Mouse (Mus musculus) C2C12 (cell line): ENCODE results near the gene 1700034J05Rik. TPM values are rescaled to one million over a fixed set of nuclear protein-coding genes. Genes with fewer than 3 reads are reported as not detected.

Experiments
- H3K27me3 ChIP-seq: one replicate; pipeline ENCODE4 v1.6.1; 2011; ENCODE audit not compliant: control insufficient read depth, insufficient read depth, insufficient read length
- H3K36me3 ChIP-seq: one replicate; pipeline ENCODE4 v1.6.1; 2011; ENCODE audit not compliant: control insufficient read depth, insufficient read depth
- H3K4me3 ChIP-seq: one replicate; pipeline ENCODE4 v1.5.1; 2011; ENCODE audit warnings: mild to moderate bottlenecking, control low read depth; ENCODE audit not compliant: poor library complexity, insufficient read depth, severe bottlenecking
- H3K79me2 ChIP-seq: one replicate; pipeline ENCODE4 v1.6.1; 2011; ENCODE audit not compliant: control insufficient read depth, insufficient read depth
- H3K79me3 ChIP-seq: one replicate; pipeline ENCODE4 v1.6.1; 2011; ENCODE audit warnings: low read depth, control low read depth
- H3ac ChIP-seq: one replicate; pipeline ENCODE3; 2011; ENCODE audit warnings: low read depth; ENCODE audit not compliant: control insufficient read depth, insufficient read length
- CEBPB ChIP-seq: IDR thresholded peaks from one replicate; pipeline ENCODE4 v1.6.1; 2011; ENCODE audit warnings: low read depth, mild to moderate bottlenecking, control low read depth, moderate library complexity
- CTCF ChIP-seq: IDR thresholded peaks from one replicate; pipeline ENCODE4 v1.5.1; 2011; ENCODE audit not compliant: control insufficient read depth, insufficient read depth, insufficient read length
- FOSL1 ChIP-seq: IDR thresholded peaks from one replicate; pipeline ENCODE4 v1.8.0; 2011; ENCODE audit warnings: mild to moderate bottlenecking, low read length; ENCODE audit not compliant: poor library complexity, insufficient read depth, severe bottlenecking
- MAX ChIP-seq: IDR thresholded peaks from one replicate; pipeline ENCODE4 v1.6.1; 2011; ENCODE audit warnings: mild to moderate bottlenecking, control low read depth
- MYOD1 ChIP-seq: IDR thresholded peaks from one replicate; pipeline ENCODE4 v1.6.1; 2011; ENCODE audit warnings: low read depth; ENCODE audit not compliant: control insufficient read depth, insufficient read length
- MYOG ChIP-seq: IDR thresholded peaks from one replicate; pipeline ENCODE4 v1.6.1; 2011; ENCODE audit not compliant: control insufficient read depth, insufficient read length; ENCODE audit errors: extremely low read depth
- USF1 ChIP-seq: IDR thresholded peaks from one replicate; pipeline ENCODE4 v1.6.1; 2011; ENCODE audit warnings: low read depth, mild to moderate bottlenecking, control low read depth, moderate library complexity
- polyA plus RNA-seq: library from polyadenylated mRNA; unstranded; fragments of >200 nt; fragmentation: generic; extraction: Trizol; gene quantifications from one replicate; pipeline ENCODE4 v1.2.1, GENCODE M21; 2012; ENCODE audit warnings: missing spikeins

The 1700034J05Rik gene
- polyA plus RNA-seq, 1 experiment, result 0.07 TPM

DNA sequence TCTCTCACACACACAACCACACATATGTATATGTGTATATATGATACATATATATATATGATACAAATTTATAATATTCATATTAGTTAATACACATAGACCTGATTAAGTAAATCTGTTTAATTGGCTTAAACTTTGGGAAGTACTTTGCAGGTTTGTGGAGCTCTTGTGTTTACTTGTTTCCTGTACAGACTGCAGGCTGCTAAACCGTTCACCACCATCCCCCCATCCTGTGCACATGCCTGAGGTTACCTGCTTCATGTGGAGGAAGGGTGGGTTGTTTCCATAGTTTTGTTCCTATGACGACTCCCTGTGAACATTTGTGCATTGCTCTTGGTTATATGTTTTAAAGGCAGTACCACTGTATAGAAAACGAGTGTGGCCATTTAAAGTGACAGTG lies 17.1 kb upstream of the 1700034J05Rik start:
- Histone ChIP-seq H3ac (no peak overlapping the region), H3K36me3 (peaks cover 3% of the 10 kb centered on the region), H3K79me3 (peaks cover 48% of the 10 kb centered on the region), H3K79me2 (peaks cover 95% of the 10 kb centered on the region), H3K4me3 (no peak overlapping the region), H3K27me3 (no peaks in the 10 kb centered on the region)
- TF ChIP-seq CTCF (no peak), MAX (no peak), USF1 (no peak), FOSL1 (no peak), CEBPB (no peak), MYOD1 (no peak), MYOG (no peak)

DNA sequence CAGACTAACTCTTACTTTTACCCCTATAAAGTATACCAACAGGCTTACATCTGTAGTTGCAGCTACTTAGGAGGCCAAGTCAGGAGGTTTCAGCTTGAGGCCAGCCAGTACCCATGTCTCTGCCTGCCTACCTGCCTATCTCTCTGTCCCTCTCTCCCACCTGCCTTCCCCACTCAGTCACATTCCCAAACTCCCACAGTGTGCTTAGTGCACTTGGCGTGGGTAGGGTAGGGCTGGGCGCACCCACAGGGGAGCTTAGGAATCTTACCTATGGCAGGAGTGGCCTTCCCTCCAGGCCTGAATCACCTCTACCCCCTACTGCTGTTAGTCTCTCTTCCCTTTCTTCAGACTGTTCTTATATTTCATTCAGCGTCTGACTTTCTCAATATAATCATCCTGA lies 16.6 kb upstream of the 1700034J05Rik start:
- Histone ChIP-seq H3K27me3 (no peaks in the 10 kb centered on the region), H3K36me3 (peaks cover 4% of the 10 kb centered on the region), H3ac (no peak overlapping the region), H3K79me2 (peaks cover 97% of the 10 kb centered on the region), H3K79me3 (peaks cover 44% of the 10 kb centered on the region), H3K4me3 (no peak overlapping the region)
- TF ChIP-seq MYOG (no peak), FOSL1 (no peak), MAX (no peak), CTCF (no peak), CEBPB (no peak), USF1 (no peak), MYOD1 (no peak)

DNA sequence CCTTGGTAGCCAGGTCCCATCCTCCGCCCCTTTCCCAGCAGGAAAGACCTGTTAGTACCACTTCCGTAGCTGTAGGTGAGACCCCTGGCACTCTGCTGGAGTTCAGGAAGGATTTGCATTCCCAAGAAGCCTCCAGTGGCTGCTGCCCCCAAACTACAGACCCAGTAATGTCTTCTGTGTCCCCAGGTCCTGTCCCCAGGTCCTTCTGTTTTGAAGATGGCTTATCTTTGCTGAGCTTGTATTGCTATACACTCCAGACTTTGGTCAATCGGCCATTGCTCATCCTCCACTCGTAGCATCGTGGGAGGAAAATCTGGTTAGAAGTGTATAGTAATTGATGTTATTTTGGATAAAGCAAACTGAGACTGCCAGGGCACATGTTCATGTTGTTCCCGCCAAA lies 13.6 kb upstream of the 1700034J05Rik start:
- TF ChIP-seq CEBPB (no peak), MAX (no peak), FOSL1 (no peak), USF1 (no peak), MYOD1 (no peak), CTCF (no peak), MYOG (no peak)
- no peaks in the 10 kb centered on the region for H3K27me3 ChIP-seq
- peaks cover 100% of the 10 kb centered on the region for H3K79me2 ChIP-seq
- peaks cover 16% of the 10 kb centered on the region for H3K36me3 ChIP-seq
- peaks cover 54% of the 10 kb centered on the region for H3K79me3 ChIP-seq
- H3K4me3 ChIP-seq, result no peak overlapping the region
- H3ac ChIP-seq, result no peak overlapping the region

DNA sequence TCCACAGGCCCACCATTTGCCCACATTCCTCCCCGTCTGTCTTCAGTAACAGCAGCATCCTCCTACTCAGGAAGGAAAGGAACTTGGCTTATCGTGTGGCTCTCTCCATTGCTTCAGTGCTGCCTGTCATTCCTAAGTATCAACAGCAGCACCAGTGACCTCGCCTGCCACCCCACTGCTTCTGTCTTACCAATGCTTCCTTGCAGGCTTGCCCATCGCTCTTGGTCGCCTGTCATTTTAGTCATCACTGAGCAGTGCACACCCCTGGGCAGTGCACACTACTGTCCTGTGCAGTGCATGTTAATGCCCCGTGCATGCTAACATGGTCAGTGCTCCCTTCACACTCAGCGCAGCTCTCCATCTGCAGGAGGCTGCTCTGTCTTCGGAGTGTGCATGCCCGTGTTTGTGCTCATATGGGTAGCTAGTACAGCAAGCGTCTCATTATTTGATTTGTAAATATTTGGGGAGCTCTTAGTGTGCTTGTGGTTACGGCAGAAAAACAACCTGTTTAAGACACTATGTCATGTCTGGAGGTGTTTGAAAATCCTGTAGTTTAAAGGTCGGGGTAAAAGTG lies 12.3 kb upstream of the 1700034J05Rik start:
- Histone ChIP-seq H3K27me3 (no peaks in the 10 kb centered on the region), H3K36me3 (peaks cover 16% of the 10 kb centered on the region), H3K79me3 (peaks cover 57% of the 10 kb centered on the region), H3K4me3 (no peak overlapping the region), H3ac (no peak overlapping the region), H3K79me2 (peaks cover 100% of the 10 kb centered on the region)
- TF ChIP-seq MYOG, result no peak
- TF ChIP-seq CTCF, result no peak
- TF ChIP-seq MAX, result no peak
- TF ChIP-seq USF1, result no peak
- TF ChIP-seq CEBPB, result no peak
- no peak for TF ChIP-seq FOSL1
- TF ChIP-seq MYOD1, result no peak

DNA sequence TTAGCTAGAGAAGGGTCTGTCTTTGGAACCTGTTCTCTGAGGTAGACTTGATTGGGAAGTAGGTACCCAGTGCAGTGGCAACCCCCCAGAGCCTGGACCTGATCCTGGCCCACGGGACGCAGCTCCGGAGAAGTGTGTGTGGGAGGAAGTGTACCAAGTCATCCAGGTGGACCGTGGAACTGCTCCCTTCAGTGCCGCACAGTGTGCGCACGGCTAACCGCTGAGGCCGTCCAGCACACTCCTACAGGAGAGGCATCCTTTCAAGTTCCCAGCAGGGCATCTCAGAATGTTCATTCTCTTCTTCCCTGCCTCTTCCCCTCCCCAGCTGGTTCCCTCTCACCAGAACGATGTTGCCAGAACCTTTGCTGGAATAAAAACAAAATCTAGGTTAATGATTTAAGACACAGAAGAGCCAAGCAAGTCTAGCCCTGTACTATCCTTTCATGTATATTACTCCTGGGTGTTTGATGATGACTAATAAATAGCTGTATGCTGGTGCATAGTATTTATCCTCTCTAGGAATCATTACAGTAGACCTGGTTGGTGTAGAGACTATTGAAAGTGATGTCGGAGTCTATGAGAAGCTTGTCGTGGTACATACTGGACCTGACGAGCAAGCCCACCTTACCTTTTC lies 11.0 kb upstream of the 1700034J05Rik start:
- TF ChIP-seq FOSL1, result no peak
- Histone ChIP-seq H3K36me3 (peaks cover 16% of the 10 kb centered on the region), H3K27me3 (no peaks in the 10 kb centered on the region), H3ac (no peak overlapping the region), H3K4me3 (no peak overlapping the region), H3K79me3 (peaks cover 57% of the 10 kb centered on the region), H3K79me2 (peaks cover 100% of the 10 kb centered on the region)

DNA sequence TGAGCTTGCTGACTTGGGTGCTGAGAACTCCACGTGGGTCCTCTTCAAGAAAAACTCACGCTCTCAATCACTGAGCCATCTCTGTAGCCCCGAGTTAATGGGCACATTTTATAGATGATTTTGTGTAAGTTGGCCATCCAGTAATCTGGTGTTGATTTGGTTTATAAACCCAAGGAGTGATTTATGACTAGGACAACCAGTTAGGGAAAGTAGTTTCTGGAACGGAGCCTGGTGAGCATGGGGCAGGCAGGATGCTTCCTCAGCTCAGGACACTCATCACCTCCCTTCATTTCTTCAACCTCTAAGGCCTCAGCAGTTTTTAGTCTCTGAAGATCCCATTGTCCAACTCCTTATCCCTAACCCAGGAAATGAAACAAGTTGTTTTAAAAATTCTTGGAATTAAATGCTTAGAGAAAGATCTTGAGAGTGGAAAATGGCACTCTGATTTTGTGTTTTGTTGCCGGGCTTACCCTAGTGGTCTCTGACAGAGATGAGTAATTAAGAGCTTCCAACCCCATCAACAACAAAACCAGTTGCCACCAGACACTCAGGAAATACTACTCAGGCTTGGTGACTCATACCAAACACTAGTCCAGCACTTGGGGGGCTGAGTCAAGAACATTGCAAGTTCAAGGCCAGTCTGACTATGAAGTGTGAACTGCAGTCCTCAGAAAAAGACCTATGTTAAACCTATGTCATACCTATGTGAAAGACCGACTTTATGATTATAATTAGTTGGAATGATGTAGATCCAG lies 9.4 kb upstream of the 1700034J05Rik start:
- TF ChIP-seq FOSL1, result no peak
- TF ChIP-seq MAX, result no peak
- no peak for TF ChIP-seq MYOD1
- no peak for TF ChIP-seq USF1
- TF ChIP-seq CEBPB, result no peak
- no peak for TF ChIP-seq MYOG
- TF ChIP-seq CTCF, result no peak
- Histone ChIP-seq H3K27me3 (no peaks in the 10 kb centered on the region), H3K36me3 (peaks cover 16% of the 10 kb centered on the region), H3K79me2 (peaks cover 98% of the 10 kb centered on the region), H3ac (no peak overlapping the region), H3K79me3 (peaks cover 53% of the 10 kb centered on the region), H3K4me3 (no peak overlapping the region)
